Mouse (Mus musculus) liver, embryonic 12.5 days (tissue): ENCODE measurements at regions not wholly inside any gene's neighbourhood (a gene's known extent, or its start where the extent isn't known, plus 50 kb on each side); places are given as distances from the start of the nearest gene placed in this dataset.

Experiments used
- ATAC-seq: fragments of 200-750 bp; cut with Nextera tagmentation; 2 replicates; pipeline ENCODE4 v1.8.0; 2017; ENCODE audit warnings: moderate number of reproducible peaks, mild to moderate bottlenecking, moderate library complexity
- H3K27ac ChIP-seq: fragments of 300-500 bp; sonication (generic); 2 replicates; pipeline ENCODE4 v1.5.1; 2016; ENCODE audit warnings: mild to moderate bottlenecking
- H3K27me3 ChIP-seq: fragments of 300-500 bp; sonication (generic); replicated peaks from 2 replicates; pipeline ENCODE4 v1.6.1; 2016; ENCODE audit warnings: mild to moderate bottlenecking, moderate library complexity
- H3K36me3 ChIP-seq: fragments of 300-500 bp; sonication (generic); 2 replicates; pipeline ENCODE4 v1.6.1; 2016; ENCODE audit warnings: mild to moderate bottlenecking, moderate library complexity
- H3K4me1 ChIP-seq: fragments of 300-500 bp; sonication (generic); 2 replicates; pipeline ENCODE4 v1.6.1; 2016
- H3K4me2 ChIP-seq: fragments of 300-500 bp; sonication (generic); 2 replicates; pipeline ENCODE4 v1.6.1; 2016; ENCODE audit warnings: mild to moderate bottlenecking, moderate library complexity
- H3K4me3 ChIP-seq: fragments of 300-500 bp; sonication (generic); 2 replicates; pipeline ENCODE4 v1.5.1; 2016; ENCODE audit warnings: mild to moderate bottlenecking, moderate library complexity
- H3K9ac ChIP-seq: fragments of 300-500 bp; sonication (generic); 2 replicates; pipeline ENCODE4 v1.6.1; 2016; ENCODE audit warnings: mild to moderate bottlenecking, moderate library complexity
- H3K9me3 ChIP-seq: fragments of 300-500 bp; sonication (generic); replicated peaks from 2 replicates; pipeline ENCODE4 v1.6.1; 2016; ENCODE audit warnings: mild to moderate bottlenecking, moderate library complexity
- WGBS: fragments of 180-500 bp; shearing (Covaris S2); methylation state at CpG from one replicate; pipeline ENCODE4 v1.1.7; 2016; ENCODE audit not compliant: insufficient replicate concordance; 5-methylcytosine and 5-hydroxymethylcytosine counted together

DNA sequence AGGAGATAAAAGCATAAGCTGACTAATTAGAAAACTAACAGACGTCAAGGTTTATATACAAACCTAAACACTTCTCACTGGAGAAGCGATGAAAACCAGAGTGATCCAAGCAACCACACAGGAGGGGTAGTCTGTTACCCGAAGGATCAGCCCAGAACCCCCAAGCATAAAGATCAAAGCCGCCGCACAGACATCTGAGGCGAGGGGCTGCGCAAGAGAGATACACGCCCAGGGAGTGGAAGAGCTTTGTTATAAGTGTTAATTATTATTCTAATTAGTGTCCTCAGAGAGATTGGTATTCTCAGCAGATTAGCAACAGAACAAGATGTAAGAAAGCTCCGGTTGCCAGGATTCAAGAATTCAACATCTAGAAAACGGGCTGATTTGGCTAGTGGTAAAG is 281.2 kb downstream of the Atp23 start:
- H3K27ac ChIP-seq, result no peak overlapping the region
- no peaks in the 10 kb centered on the region for H3K36me3 ChIP-seq
- no peak overlapping the region for H3K9ac ChIP-seq
- H3K27me3 ChIP-seq, result no peaks in the 10 kb centered on the region
- H3K4me3 ChIP-seq, result no peak overlapping the region
- 0 out of 2 replicates have a peak, but pooled peaks cover 11% of the 10 kb centered on the region for H3K9me3 ChIP-seq
- no peak overlapping the region for H3K4me2 ChIP-seq
- no peaks in the 10 kb centered on the region for H3K4me1 ChIP-seq
- ATAC-seq, result no peak
- 44% methylated on average over 10 of the region's 10 CpGs for WGBS

DNA sequence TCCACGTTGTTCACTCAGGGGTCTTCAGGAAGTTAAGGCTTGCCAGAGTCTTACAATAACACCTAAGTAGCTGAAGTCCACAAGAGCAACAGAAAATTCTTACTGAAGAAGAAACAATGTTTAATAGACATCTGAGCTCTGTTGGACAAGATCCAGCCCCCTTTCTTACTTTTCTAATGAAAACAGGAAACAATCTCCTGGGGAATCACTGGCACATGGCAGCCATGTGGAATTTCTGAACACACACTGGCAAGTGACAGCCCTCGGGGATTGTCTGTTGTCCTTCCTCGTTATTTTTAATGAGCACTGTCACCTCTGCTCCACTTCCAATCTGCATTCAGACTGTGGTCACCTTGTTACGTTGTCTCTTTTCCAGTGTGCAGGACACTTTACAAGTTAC is 288.9 kb downstream of the Atp23 start:
- Histone ChIP-seq H3K4me3 (no peak overlapping the region), H3K9me3 (peaks cover 12% of the 10 kb centered on the region), H3K4me1 (no peaks in the 10 kb centered on the region), H3K27ac (no peak overlapping the region), H3K27me3 (no peaks in the 10 kb centered on the region), H3K4me2 (no peak overlapping the region), H3K36me3 (no peaks in the 10 kb centered on the region), H3K9ac (no peak overlapping the region)
- 61% methylated on average over 4 of the region's 4 CpGs for WGBS
- no peak for ATAC-seq

DNA sequence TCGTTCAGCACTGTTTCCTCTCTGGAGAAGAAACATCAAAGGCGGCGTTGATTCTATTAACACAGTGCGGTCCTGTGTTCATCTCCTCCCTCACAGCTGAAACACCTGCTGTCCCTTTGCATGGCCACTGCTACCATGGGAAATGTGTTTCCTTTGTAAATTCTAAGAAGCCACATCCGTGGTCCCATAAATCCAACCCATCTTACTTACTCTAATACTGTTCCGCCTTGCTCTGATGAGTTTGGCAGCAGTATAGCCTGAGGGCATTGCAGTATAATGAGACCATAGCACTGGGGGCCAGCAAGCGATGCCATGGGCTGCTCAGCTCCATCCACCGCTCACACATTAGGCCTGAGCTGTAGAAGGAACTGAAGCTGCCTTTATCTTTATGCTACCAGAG is 290.6 kb downstream of the Atp23 start:
- Histone ChIP-seq H3K36me3 (no peaks in the 10 kb centered on the region), H3K27ac (no peak overlapping the region), H3K4me1 (no peaks in the 10 kb centered on the region), H3K4me3 (no peak overlapping the region), H3K9ac (no peak overlapping the region), H3K9me3 (peaks cover 12% of the 10 kb centered on the region), H3K4me2 (no peak overlapping the region), H3K27me3 (no peaks in the 10 kb centered on the region)
- ATAC-seq, result no peak
- WGBS, result 80% methylated on average over 8 of the region's 8 CpGs

DNA sequence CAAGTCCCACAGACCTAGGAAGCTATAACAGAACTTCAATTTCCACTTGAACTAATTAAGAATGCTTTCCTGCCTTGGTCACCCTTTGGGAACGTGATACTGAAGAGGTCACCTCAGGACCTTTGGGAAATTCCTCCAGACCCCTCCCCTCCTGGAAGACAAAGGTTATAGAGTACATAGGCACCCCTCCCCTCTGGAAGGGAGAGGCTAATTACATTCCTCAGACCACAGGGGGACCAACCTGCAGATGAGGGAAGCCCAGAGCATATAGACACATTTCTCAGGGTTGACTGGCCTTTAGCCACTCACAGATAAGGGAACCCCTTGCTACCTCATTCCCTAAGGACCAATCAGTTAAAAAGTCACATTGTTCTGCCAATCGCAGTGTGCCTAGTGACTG is 301.5 kb downstream of the Atp23 start:
- peaks cover 26% of the 10 kb centered on the region for H3K9me3 ChIP-seq
- H3K9ac ChIP-seq, result no peak overlapping the region
- 69% methylated on average over 2 of the region's 2 CpGs for WGBS
- no peak overlapping the region for H3K4me2 ChIP-seq
- H3K4me3 ChIP-seq, result no peak overlapping the region
- H3K4me1 ChIP-seq, result no peaks in the 10 kb centered on the region
- H3K27ac ChIP-seq, result no peak overlapping the region
- ATAC-seq, result no peak
- H3K27me3 ChIP-seq, result no peaks in the 10 kb centered on the region
- H3K36me3 ChIP-seq, result no peaks in the 10 kb centered on the region

DNA sequence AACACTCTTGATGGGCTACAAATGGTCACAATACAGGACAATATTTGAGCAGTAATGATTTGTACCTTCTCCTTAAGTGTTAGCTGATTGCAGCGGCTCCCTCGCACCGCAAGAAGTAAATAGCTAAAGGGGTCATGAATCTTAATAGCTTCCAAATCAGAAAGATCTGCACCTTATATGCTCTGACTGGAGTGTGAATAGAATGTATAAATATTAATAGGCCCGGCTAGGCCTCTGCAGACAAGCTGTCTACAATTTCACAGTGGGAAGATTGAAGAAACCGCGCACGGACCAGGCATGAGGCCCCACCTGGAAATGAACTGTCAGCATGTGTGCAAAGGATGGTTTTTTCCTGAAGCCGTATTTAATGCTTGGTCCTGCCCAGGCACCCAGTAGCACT is 333.0 kb downstream of the Atp23 start:
- H3K4me1 ChIP-seq, result no peaks in the 10 kb centered on the region
- H3K9ac ChIP-seq, result no peak overlapping the region
- H3K27me3 ChIP-seq, result no peaks in the 10 kb centered on the region
- no peak overlapping the region for H3K27ac ChIP-seq
- no peaks in the 10 kb centered on the region for H3K36me3 ChIP-seq
- WGBS, result 84% methylated on average over 8 of the region's 8 CpGs
- no peak for ATAC-seq
- H3K4me3 ChIP-seq, result no peak overlapping the region
- no peaks in the 10 kb centered on the region; the same call in 1 of the 2 replicates for H3K9me3 ChIP-seq
- H3K4me2 ChIP-seq, result no peak overlapping the region

DNA sequence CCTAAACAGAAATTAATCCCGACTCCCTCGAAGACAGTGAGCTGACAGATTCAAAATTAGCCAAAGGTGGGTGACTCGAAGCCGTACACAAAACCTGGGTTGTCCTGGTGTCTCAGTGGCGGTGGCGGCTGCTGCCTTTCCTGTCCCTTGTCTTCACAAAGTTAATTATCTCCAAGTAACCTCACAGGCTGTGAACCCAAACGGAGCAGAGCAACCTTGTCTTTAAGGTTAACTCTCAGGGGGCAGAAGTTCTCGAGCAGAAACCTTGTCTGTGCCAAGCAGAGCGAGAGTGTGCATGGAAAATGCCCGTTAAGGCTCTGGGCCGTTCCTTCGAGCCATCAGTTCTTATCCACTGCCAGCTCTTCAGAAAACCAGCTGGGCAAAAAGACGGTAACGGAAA is 335.8 kb downstream of the Atp23 start:
- Histone ChIP-seq H3K9ac (no peak overlapping the region), H3K36me3 (no peaks in the 10 kb centered on the region), H3K27ac (no peak overlapping the region), H3K27me3 (no peaks in the 10 kb centered on the region), H3K4me3 (no peak overlapping the region), H3K4me1 (no peaks in the 10 kb centered on the region), H3K4me2 (no peak overlapping the region), H3K9me3 (no peaks in the 10 kb centered on the region; the same call in 1 of the 2 replicates)
- WGBS, result 68% methylated on average over 14 of the region's 14 CpGs
- no peak for ATAC-seq

DNA sequence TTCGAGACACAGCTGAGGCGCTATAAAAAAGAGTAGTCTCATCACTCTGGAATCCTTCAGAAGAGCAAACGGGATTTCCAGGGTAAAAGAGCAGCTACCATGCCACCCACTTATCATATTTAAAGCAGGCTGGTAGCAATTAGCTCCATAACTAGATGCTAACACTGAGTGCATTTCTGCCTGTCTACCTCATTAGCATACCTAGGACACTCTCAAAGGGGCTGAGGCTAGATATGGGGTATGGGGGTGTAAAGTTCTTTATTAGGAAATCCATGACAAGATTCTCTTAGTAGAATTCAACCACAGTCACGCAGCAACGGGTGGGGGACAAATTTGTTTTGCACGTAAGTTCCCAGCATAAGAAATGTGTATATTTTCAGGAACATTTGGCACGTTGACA is 346.1 kb downstream of the Atp23 start:
- H3K27me3 ChIP-seq, result no peaks in the 10 kb centered on the region
- no peak overlapping the region for H3K9ac ChIP-seq
- no peak for ATAC-seq
- no peaks in the 10 kb centered on the region for H3K4me1 ChIP-seq
- H3K4me2 ChIP-seq, result no peak overlapping the region
- H3K9me3 ChIP-seq, result 0 out of 2 replicates have a peak, but pooled peaks cover 5% of the 10 kb centered on the region
- H3K27ac ChIP-seq, result no peak overlapping the region
- no peaks in the 10 kb centered on the region for H3K36me3 ChIP-seq
- 74% methylated on average over 7 of the region's 7 CpGs for WGBS
- no peak overlapping the region for H3K4me3 ChIP-seq

DNA sequence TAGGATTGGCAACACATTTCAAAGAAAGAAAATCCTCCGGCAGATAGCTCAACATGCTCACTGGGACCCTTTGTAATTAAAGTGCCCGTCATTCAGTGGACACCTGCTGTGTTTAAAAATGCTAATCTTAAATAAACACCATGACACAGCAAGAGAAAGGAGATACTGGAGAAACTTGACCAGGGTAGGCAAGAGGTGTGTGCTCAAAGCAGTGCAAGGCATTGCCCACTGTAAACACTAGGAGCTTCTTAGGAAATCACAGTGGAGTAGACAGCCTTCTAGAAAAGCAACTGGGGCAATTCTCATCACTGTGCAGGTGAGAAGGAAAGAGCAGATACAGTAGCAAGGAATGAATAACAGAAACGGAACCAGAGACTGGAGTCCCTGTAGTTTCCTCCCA is 369.2 kb downstream of the Atp23 start:
- Histone ChIP-seq H3K27ac (no peak overlapping the region), H3K9me3 (no peaks in the 10 kb centered on the region), H3K36me3 (no peaks in the 10 kb centered on the region), H3K4me2 (no peak overlapping the region), H3K4me3 (no peak overlapping the region), H3K27me3 (no peaks in the 10 kb centered on the region), H3K9ac (no peak overlapping the region), H3K4me1 (no peaks in the 10 kb centered on the region)
- no peak for ATAC-seq
- 43% methylated on average over 3 of the region's 3 CpGs for WGBS

DNA sequence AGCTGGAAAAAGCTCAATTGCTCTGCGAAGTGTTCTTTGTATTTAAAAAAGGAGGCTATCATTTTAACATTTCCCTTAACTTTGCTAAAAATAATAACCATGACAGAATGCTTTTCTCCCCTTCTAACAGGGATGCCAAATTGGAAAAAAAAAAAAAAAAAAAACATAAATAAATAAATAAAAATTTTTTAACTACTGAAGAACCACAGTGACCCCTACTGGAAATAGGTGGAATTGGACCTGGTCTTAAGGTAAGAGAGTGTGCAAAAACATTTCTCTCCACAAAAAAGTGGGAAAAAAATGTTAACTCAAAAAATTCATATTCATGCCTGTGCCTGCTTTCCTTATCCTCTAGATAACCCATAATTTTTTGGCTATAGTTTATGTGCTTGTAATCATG is 369.8 kb downstream of the Atp23 start:
- Histone ChIP-seq H3K9ac (no peak overlapping the region), H3K9me3 (no peaks in the 10 kb centered on the region), H3K36me3 (no peaks in the 10 kb centered on the region), H3K4me3 (no peak overlapping the region), H3K4me1 (no peaks in the 10 kb centered on the region), H3K27ac (no peak overlapping the region), H3K27me3 (no peaks in the 10 kb centered on the region), H3K4me2 (no peak overlapping the region)
- 83% methylated on average over 1 of the region's 1 CpGs for WGBS
- ATAC-seq, result no peak

DNA sequence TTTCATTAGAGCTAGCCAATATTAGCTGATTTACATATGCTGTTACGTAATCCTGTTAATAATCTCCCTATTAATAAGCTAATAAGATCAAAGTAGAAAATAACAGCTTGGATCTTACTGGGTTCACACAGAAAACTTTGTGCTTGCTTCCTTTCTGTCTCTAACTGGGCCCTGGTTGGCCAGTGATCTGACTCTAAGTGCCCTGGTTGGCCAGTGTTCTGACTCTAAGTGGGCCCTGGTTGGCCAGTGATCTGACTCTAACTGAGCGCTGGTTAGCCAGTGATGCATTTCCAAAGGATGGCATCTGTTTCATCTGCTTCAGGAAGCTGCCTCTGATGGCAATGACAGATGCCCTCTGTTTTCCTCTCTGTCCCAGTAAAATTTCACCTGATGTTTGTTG is 372.4 kb downstream of the Atp23 start:
- Histone ChIP-seq H3K4me3 (no peak overlapping the region), H3K4me1 (no peaks in the 10 kb centered on the region), H3K9me3 (no peaks in the 10 kb centered on the region), H3K27me3 (no peaks in the 10 kb centered on the region), H3K9ac (no peak overlapping the region), H3K4me2 (no peak overlapping the region), H3K27ac (no peak overlapping the region), H3K36me3 (no peaks in the 10 kb centered on the region)
- 81% methylated on average over 2 of the region's 2 CpGs for WGBS
- no peak for ATAC-seq

DNA sequence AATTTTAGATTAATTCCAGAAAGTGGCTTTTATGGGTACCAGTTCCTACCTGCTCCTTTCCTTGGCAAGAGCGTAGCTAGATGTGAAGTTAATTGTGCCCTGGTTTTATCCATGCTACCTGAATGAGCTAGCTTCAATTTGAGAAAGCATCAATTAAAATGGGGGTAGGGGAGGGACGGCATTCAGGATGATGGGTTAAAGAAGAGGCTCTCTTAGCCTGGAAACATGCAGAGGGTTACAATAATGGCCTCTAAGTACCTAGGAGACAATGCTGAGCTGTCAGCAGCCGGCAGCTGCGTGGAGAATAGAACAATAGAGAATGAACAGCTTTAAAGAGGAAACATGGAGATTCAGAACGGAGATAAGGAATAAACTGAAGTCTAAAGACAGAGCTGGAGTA is 375.0 kb downstream of the Atp23 start:
- no peaks in the 10 kb centered on the region for H3K4me1 ChIP-seq
- H3K9me3 ChIP-seq, result no peaks in the 10 kb centered on the region
- H3K9ac ChIP-seq, result no peak overlapping the region
- WGBS, result 50% methylated on average over 5 of the region's 5 CpGs
- ATAC-seq, result no peak
- no peak overlapping the region for H3K4me2 ChIP-seq
- H3K4me3 ChIP-seq, result no peak overlapping the region
- H3K27ac ChIP-seq, result no peak overlapping the region
- H3K27me3 ChIP-seq, result no peaks in the 10 kb centered on the region
- no peaks in the 10 kb centered on the region for H3K36me3 ChIP-seq

DNA sequence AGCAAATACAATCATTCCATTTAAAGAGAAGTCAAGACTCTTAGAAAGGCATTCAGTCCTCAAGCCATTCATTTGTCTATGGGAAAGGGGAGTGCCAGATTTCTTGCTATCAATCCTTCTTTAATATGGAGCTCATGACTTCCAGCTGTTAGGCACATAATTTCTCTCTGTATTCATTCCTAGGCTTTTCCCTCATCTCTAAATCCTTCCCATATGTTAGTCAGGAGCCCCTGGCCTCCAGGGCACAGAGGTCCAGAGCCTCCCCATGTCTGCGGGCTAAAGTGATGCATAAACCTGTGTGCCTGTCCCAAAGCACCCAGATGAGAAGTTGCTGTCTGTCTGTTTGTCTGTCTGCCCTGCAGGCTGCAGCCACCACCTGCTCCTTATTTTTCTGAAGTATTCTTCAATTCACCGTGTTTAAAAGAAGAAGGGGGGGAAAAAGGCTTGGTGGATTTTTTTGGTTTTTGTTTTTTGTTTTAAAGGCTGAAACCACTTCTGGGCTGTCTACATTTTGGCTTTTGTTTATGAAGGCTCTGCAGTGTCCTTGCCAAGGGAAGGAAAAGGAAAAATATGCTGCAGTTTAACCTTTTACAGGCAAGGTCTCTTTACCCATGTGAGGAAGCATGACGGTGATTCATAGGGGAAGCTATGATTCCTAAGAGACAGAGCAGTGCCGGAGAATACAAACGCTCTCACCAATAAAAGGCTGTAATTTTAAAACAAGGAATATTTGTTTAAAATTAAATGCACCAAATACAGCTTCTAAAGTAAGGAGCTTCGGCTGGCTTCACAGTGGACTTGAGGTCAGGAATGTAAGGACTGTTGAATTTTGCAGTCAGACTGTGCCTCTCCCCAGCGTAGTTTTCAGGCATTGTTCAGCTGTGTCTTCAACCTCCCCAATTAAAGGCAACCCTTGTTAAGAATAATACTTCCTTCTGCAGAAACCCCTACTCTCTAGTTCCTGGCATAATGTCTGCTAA is 379.0 kb downstream of the Atp23 start:
- Histone ChIP-seq H3K9ac (no peak overlapping the region), H3K4me1 (no peaks in the 10 kb centered on the region), H3K36me3 (no peaks in the 10 kb centered on the region), H3K9me3 (no peaks in the 10 kb centered on the region), H3K4me2 (no peak overlapping the region), H3K27me3 (no peaks in the 10 kb centered on the region), H3K27ac (no peak overlapping the region), H3K4me3 (no peak overlapping the region)
- ATAC-seq, result no peak
- WGBS, result 70% methylated on average over 7 of the region's 7 CpGs

DNA sequence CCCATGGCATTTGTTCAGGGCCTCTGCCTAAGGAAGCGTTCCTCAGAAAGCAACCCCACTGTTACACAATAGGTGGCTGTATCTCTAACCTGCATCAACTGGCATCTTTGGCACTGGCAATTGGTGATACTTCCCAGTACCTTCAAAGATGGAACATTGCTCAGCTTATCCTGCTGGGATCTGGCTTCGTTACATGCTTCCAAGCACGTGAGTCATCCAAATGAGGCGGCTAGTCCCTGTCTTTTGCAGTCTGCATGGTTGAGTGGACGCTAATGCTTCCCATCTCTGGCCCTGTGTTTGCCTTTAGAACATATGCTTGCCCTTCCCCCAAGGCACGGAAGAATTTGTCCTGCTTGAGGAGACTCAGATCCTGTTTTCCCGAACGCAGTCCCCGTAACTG is 380.2 kb downstream of the Atp23 start:
- H3K4me2 ChIP-seq, result no peak overlapping the region

More for the DNA sequence above, 380.2 kb downstream of the Atp23 start:
- H3K36me3 ChIP-seq, result no peaks in the 10 kb centered on the region
- no peak for ATAC-seq
- no peak overlapping the region for H3K9ac ChIP-seq
- no peaks in the 10 kb centered on the region for H3K4me1 ChIP-seq
- no peak overlapping the region for H3K27ac ChIP-seq
- WGBS, result 80% methylated on average over 9 of the region's 9 CpGs
- H3K9me3 ChIP-seq, result no peaks in the 10 kb centered on the region
- H3K27me3 ChIP-seq, result no peaks in the 10 kb centered on the region
- no peak overlapping the region for H3K4me3 ChIP-seq
